Mouse (Mus musculus): ENCODE measurements at regions not wholly inside any gene's neighbourhood (a gene's known extent, or its start where the extent isn't known, plus 50 kb on each side); places are given as distances from the start of the nearest gene placed in this dataset.

DNA sequence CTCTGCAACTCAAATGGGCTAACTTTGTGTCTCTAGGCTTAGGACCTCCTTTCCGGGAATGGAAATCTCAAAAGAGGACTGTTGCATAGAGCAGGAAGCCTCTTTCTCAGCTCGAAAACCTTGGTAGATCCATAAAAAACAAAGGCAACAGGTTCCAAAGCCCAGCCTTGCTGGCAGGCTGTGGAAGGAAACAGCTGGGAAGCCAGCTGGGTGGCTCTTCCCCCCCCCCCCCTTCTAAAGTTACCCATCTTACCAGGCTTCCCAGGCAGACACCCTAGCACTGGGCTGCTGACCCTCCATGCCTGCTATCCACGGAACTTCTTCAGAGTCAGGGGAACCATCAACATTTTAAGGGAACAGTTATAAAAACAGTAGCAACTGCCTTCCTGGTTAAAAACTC, 172.7 kb upstream of the Lpp start:
- Histone ChIP-seq H3K36me3 (replicated peaks; ENCODE audit: low read length) (no peaks in the 10 kb centered on the region), H3K4me3 (replicated peaks) (no peak overlapping the region), H3K4me1 (peaks cover 56% of the 10 kb centered on the region), H3K9me3 (no peaks in the 10 kb centered on the region), H3K27me3 (replicated peaks) (peaks cover 12% of the 10 kb centered on the region)
- TF ChIP-seq GATA1 (IDR thresholded peaks at IDR 0.05; ENCODE audit: borderline replicate concordance, low read length) (no peak), FLI1 (IDR thresholded peaks at IDR 0.05; ENCODE audit: low read length) (no peak)

DNA sequence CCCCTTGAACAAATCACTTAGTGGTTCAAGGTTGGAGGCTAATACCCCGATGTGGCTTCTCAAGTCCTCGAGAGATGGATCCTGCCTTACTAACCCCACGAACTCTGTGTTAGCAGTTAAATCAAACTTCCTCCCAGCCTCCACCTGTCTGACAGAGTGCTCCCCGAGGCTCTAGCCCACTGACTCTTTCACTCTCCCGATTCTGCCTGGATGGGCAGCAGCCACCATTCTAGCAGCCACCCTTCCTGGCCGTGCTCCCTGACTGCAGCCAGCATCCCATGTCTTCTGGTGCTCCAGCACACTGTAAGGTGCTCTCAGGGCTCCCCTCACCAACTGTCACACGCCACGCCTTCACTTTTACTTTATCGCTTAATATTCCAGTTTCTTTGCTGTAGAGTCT, 173.6 kb upstream of the Lpp start:
- no peaks in the 10 kb centered on the region for H3K9me3 ChIP-seq
- H3K27me3 ChIP-seq (replicated peaks), result peaks cover 16% of the 10 kb centered on the region
- H3K4me3 ChIP-seq (replicated peaks), result no peak overlapping the region
- TF ChIP-seq GATA1 (IDR thresholded peaks at IDR 0.05; ENCODE audit: borderline replicate concordance, low read length) (no peak), FLI1 (IDR thresholded peaks at IDR 0.05; ENCODE audit: low read length) (no peak)
- peaks cover 52% of the 10 kb centered on the region for H3K4me1 ChIP-seq
- no peaks in the 10 kb centered on the region for H3K36me3 ChIP-seq (replicated peaks; ENCODE audit: low read length)

DNA sequence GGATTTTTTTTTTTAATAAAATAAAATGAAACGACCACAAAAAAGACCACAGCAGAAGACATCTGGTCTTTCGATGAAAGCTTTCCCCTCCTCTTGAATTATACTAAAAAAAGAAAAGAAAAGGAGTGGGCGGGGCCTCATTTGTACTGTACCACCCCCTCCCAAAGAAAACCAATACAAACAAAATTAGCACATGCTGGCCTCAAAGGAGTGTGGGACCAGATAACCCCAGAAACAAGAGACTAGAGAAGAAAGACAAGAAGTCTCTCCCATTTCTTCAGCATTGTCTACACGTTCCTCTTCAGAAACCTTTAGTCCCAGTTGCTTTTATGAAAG, 174.5 kb upstream of the Lpp start:
- Histone ChIP-seq H3K9me3 (no peaks in the 10 kb centered on the region), H3K4me3 (replicated peaks) (no peak overlapping the region), H3K4me1 (peaks cover 52% of the 10 kb centered on the region), H3K27me3 (replicated peaks) (peaks cover 16% of the 10 kb centered on the region), H3K36me3 (replicated peaks; ENCODE audit: low read length) (no peaks in the 10 kb centered on the region)
- no peak for TF ChIP-seq GATA1 (IDR thresholded peaks at IDR 0.05; ENCODE audit: borderline replicate concordance, low read length)
- TF ChIP-seq FLI1 (IDR thresholded peaks at IDR 0.05; ENCODE audit: low read length), result no peak

DNA sequence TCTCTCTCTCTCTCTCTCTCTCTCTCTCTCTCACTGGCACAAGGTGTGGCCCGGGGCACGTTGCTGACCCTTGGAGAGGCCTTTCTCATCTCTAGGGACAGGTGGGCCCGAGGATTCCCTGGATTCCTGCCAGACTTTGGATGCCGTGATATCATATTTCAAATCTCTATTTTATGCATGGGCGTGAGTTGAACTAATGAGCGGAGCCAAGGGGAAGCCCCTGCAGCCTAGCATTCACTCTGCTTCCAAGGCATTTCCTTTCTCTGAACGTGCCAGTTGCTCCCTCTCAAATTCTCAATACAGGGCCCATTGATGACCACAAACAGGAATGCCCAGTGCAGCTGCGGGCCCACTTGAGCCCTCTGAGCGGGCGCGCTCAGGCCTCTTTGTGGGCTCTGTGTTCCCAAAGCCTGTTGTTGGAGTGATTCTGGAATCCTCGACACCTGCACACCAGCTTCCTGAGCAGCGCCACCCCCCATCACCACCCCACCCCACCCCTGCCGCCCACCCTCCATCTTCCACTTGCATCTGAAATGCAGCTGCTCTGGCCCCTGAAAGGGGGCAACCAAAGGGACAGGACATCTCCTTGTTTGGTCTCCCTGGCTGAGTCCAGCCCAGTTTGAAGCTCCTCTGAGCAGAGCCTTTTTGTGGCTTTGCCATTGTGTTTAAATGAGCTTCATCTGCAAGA, 175.0 kb upstream of the Lpp start:
- H3K4me1 ChIP-seq, result peaks cover 47% of the 10 kb centered on the region
- no peak overlapping the region for H3K4me3 ChIP-seq (replicated peaks)
- no peaks in the 10 kb centered on the region for H3K9me3 ChIP-seq
- H3K27me3 ChIP-seq (replicated peaks), result peaks cover 16% of the 10 kb centered on the region
- TF ChIP-seq FLI1 (IDR thresholded peaks at IDR 0.05; ENCODE audit: low read length) (no peak), GATA1 (IDR thresholded peaks at IDR 0.05; ENCODE audit: borderline replicate concordance, low read length) (no peak)
- no peaks in the 10 kb centered on the region for H3K36me3 ChIP-seq (replicated peaks; ENCODE audit: low read length)

DNA sequence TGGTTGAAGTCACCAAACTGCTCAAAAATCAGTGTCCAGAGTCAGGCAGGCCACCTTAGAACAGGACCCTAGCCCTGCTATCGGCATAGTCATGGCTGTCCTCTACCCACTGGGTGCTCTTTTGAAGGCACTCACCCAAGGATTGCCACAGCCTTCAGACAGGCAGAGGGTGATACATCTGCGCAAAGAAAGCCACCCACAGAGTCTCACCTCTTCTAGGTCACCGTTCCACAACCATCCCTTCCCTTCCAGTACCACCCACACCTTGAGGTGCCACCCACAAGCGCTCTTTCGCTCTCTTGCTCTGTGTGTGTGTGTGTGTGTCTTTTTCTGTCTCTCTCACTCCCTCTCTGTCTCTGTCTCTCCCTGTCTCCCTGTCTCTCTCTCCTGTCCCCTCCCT, 176.5 kb upstream of the Lpp start:
- peaks cover 21% of the 10 kb centered on the region for H3K27me3 ChIP-seq (replicated peaks)
- H3K9me3 ChIP-seq, result no peaks in the 10 kb centered on the region
- no peak overlapping the region for H3K4me3 ChIP-seq (replicated peaks)
- H3K4me1 ChIP-seq, result peaks cover 32% of the 10 kb centered on the region
- no peaks in the 10 kb centered on the region for H3K36me3 ChIP-seq (replicated peaks; ENCODE audit: low read length)
- TF ChIP-seq GATA1 (IDR thresholded peaks at IDR 0.05; ENCODE audit: borderline replicate concordance, low read length) (no peak), FLI1 (IDR thresholded peaks at IDR 0.05; ENCODE audit: low read length) (no peak)

DNA sequence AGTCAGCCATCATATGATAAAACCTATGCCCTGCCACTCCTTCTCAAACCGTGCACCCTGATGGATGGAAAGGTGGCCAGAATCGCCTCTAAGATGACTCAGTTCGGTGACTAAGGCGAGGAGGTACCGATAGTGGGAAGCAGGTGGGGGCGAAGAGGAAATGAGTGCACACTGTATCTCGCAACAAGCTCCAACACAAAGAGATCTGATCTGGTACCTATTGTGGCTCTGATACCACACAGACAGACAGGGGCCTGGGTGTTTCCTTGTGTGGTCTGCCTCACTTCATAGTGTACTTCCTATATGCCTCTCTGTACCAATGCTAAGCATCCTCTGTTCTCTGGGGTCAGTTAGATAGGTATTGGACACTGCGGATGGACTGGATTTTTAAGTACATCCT, 178.0 kb upstream of the Lpp start:
- H3K27me3 ChIP-seq (replicated peaks), result peaks cover 21% of the 10 kb centered on the region
- TF ChIP-seq GATA1 (IDR thresholded peaks at IDR 0.05; ENCODE audit: borderline replicate concordance, low read length), result no peak
- TF ChIP-seq FLI1 (IDR thresholded peaks at IDR 0.05; ENCODE audit: low read length), result no peak
- peaks cover 22% of the 10 kb centered on the region for H3K4me1 ChIP-seq
- H3K9me3 ChIP-seq, result no peaks in the 10 kb centered on the region
- H3K36me3 ChIP-seq (replicated peaks; ENCODE audit: low read length), result no peaks in the 10 kb centered on the region
- H3K4me3 ChIP-seq (replicated peaks), result no peak overlapping the region

DNA sequence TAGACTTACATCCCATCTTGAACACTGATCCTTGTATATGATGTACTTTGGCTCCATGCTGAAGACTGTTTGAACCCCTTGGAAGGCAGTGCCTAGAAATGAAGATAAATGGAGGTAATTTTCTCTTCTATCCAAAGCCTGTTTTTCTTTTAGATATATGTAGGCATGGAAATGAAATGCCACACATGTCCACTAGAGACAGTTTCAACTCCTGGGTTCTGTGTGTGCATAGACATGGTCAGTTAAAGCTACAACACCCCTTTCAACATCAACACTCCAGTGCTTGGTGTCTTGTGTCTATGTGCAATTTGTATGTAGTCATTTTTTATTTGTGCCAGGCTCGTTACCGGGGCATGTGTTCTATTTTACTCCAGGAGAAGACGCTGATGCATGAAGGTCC, 179.7 kb upstream of the Lpp start:
- Histone ChIP-seq H3K36me3 (replicated peaks; ENCODE audit: low read length) (no peaks in the 10 kb centered on the region), H3K4me1 (peaks cover 8% of the 10 kb centered on the region; the same call in 1 of the 2 replicates), H3K27me3 (replicated peaks) (peaks cover 29% of the 10 kb centered on the region), H3K9me3 (no peaks in the 10 kb centered on the region), H3K4me3 (replicated peaks) (no peak overlapping the region)
- TF ChIP-seq GATA1 (IDR thresholded peaks at IDR 0.05; ENCODE audit: borderline replicate concordance, low read length) (no peak), FLI1 (IDR thresholded peaks at IDR 0.05; ENCODE audit: low read length) (no peak)

DNA sequence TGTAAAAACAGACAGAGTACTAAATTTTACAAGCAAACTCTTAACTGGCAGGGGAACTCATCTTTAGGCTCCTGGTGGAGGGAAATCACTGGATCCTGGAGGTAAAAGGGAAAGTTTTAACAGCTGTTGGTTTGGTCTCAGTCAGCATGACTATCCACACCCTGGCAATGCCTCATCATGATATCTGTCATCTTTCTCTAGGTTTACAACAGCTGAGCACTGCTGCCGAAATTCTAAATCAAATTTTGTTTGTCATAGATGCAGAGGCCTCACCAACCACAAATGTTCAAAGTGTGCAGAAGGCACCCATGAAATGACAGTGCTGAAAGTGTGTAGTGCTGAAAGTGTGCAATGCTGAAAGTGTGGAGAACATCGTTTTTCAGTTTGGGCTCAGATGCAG, 180.6 kb upstream of the Lpp start:
- Histone ChIP-seq H3K4me3 (replicated peaks) (no peak overlapping the region), H3K4me1 (peaks cover 9% of the 10 kb centered on the region; the same call in 1 of the 2 replicates), H3K9me3 (no peaks in the 10 kb centered on the region), H3K36me3 (replicated peaks; ENCODE audit: low read length) (no peaks in the 10 kb centered on the region), H3K27me3 (replicated peaks) (peaks cover 34% of the 10 kb centered on the region)
- no peak for TF ChIP-seq GATA1 (IDR thresholded peaks at IDR 0.05; ENCODE audit: borderline replicate concordance, low read length)
- no peak for TF ChIP-seq FLI1 (IDR thresholded peaks at IDR 0.05; ENCODE audit: low read length)

DNA sequence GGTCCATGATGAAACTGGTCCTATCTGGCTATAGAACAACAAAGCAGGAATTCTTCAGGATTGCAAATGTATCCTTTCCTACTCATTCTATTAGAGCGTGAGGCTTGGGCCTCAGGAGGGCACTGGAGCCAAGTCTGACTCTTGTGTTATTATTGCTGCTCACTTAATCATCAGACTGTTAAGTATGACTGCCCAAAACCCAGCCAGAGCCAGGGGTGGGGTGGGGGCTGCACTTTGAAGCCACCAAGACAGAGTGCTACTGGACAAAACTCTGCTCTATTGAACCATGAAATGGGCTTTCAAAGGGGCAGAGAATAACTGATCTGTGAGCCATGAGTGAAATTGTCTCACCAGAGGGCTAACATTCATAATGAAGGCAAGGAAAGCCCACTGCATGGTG, 181.7 kb upstream of the Lpp start:
- Histone ChIP-seq H3K4me3 (replicated peaks) (no peak overlapping the region), H3K27me3 (replicated peaks) (peaks cover 30% of the 10 kb centered on the region), H3K36me3 (replicated peaks; ENCODE audit: low read length) (no peaks in the 10 kb centered on the region), H3K9me3 (no peaks in the 10 kb centered on the region), H3K4me1 (peaks cover 13% of the 10 kb centered on the region)
- TF ChIP-seq FLI1 (IDR thresholded peaks at IDR 0.05; ENCODE audit: low read length) (no peak), GATA1 (IDR thresholded peaks at IDR 0.05; ENCODE audit: borderline replicate concordance, low read length) (no peak)

DNA sequence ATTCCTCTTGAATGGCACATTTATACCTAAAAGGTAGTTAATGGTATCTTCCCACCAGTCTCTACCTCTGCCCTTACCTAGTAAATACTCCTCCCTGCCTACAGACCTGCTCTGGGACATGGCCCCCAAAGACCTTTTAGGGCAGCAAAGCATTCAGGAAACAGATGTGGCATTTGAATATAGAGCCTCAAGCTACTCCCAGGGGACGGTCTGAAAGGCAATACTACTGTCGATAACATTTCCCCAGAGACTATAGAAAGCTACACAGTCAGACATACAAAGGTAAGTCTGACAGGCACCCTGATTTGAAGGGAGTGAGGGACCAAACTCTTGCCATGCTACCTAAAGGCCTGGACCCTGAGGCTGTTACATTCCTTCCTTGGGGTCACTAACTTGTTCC, 184.4 kb upstream of the Lpp start:
- Histone ChIP-seq H3K36me3 (replicated peaks; ENCODE audit: low read length) (no peaks in the 10 kb centered on the region), H3K4me1 (peaks cover 28% of the 10 kb centered on the region), H3K4me3 (replicated peaks) (no peak overlapping the region), H3K27me3 (replicated peaks) (peaks cover 26% of the 10 kb centered on the region), H3K9me3 (no peaks in the 10 kb centered on the region)
- TF ChIP-seq GATA1 (IDR thresholded peaks at IDR 0.05; ENCODE audit: borderline replicate concordance, low read length), result no peak

DNA sequence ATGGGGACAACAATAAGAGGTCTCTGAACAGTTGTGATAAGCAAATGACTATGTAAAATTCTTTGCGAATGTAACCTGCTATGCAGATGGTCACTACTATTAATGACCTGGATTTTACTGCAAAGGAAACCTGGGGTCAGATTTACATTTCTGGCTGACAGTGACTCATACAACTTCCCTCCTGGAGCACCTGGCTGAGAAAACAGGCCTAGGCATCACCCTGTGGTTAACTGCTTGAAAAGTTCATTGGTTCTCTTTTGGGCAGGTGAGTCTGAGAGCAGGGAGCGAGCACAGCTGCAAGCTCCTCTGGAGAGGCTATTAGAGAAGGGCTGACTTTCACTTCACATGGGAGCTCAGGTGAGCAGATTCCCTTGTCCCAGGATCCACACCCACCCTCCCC, 185.2 kb upstream of the Lpp start:
- no peaks in the 10 kb centered on the region for H3K9me3 ChIP-seq
- TF ChIP-seq FLI1 (IDR thresholded peaks at IDR 0.05; ENCODE audit: low read length) (no peak), GATA1 (IDR thresholded peaks at IDR 0.05; ENCODE audit: borderline replicate concordance, low read length) (no peak)
- H3K27me3 ChIP-seq (replicated peaks), result peaks cover 27% of the 10 kb centered on the region
- peaks cover 29% of the 10 kb centered on the region for H3K4me1 ChIP-seq
- no peaks in the 10 kb centered on the region for H3K36me3 ChIP-seq (replicated peaks; ENCODE audit: low read length)
- H3K4me3 ChIP-seq (replicated peaks), result no peak overlapping the region
